Mouse (Mus musculus): ENCODE results near the gene Celsr2.

The Celsr2 gene

GRCm38 (mm10) chr3:108414857-108415830 lies at the start of gene Celsr2:
TSS of gene Celsr2 (minus strand) at chr3:108415552.
- DNase-seq (ENCODE audit: low spot score in 2 of 2): no peak

DNA sequence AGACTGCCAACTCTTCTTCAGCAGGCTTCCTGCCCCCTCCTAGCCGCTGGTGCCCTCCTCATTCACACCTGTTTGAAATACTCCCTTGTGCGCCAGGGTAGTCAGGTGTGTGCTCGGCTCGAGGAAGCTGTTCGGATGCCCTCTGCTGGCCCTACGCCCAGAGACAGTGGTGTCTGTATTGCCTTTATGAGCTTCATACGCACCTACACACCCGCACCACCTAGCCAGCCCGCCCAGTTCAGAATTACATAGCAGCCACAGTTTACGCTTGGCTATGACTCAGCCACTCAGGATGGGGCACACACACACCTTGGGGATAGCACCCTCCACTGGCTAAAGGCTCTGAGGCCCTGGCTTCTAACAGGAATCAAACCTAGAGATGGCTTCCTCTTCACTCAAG lies 43.5 kb upstream of the Celsr2 start:
- peak; percentile 13 to 34 for DNase-seq (ENCODE audit: low spot score in 2 of 2)

GRCm38 (mm10) chr3:108458380-108458779 lies 43.0 kb upstream of the Celsr2 start:
- no peak for DNase-seq (ENCODE audit: low spot score in 2 of 2)

DNA sequence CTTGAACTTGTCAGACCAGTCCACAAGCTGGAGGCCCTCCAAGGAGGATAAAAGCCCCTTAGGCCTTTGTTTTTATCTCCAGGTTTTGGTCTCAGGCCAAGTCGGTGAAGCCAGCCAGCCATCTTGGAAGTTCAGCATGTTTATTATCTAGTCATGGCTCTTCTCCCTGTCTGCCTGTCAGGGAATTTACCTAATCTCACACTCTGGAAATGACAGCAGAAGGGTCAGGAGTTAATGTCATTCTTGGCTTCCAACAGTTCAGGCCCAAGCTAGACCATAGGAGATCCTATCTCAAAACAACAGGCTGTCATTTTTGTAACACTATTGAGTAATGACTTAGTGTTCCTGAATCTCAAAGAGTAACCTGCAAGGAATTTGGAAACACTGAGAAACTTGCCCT lies 38.8 kb upstream of the Celsr2 start:
- no peak for DNase-seq (ENCODE audit: low spot score in 2 of 2)

DNA sequence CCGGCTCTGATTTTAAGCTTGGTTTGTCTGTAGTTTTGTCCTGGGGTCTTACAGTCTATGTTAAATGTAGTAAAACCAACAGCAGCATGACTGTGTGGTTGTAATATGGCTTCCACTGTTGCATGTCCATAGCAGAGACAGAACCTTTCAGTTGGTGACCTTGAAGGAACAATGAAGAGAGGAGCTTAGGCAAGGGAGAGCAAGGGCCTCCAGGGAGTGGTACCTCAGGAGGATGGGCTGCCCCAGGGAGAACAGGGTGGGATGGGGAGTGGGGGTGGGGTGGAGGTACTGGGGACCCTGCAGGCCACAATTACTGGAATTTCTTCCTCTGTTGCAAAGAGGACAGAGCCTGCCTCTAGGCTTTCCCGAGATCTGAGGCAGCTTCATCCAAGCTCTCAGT lies 36.6 kb upstream of the Celsr2 start:
- DNase-seq (ENCODE audit: low spot score in 2 of 2): no peak

DNA sequence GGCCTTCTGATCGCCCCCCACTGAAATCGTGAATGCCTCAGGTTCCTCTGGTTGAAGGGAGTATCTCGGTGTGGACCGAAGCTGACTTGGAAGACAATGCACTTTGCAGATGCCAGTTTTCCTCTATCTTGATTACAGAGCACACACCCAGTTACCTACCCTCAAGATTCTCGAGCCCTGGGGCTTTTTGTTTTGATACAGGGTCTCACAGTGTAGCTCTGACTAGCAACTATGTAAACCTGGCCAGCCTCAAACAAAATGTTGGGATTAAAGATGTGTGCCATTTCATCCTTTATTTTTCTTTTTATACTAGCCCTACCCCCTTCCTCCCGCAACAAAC lies 30.0 kb upstream of the Celsr2 start:
- no peak for DNase-seq (ENCODE audit: low spot score in 2 of 2)

DNA sequence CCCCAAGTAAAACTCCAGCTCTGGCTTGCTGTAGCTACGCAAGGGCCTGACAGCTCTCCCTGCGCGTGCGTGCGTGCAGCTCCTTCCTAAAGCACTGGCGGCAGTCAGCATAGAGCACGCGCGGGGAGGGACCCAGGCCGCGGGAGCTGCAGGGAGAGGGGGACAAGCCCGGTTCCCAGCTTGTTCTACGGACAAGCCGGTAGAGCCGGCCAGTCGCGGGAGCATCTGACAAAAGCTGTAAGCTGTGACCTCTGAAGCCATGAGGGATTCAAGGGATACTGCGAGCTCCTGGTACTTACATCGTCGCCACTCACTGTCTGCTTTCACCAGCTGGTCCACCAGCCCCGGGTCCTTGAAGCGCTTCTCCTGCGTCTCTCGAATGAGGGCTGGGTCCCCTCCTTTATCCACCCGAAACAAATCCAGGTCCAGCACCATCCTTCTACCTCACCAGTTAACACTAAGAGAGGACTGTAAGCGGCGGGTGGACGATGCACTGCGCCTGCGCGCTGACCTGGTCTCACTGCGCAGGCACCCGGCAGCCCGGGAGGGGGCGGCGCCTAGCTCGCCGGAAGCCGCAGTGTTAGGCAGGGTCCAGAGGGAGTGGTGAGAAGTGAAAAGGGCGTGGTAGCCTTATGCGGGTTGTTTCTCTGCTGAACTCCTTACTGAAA lies 29.5 kb upstream of the Celsr2 start, which contains the start of gene Sars:
Gene Sars, minus strand, starts transcription at position 512 of the 668 bp plus-strand sequence.
- peak; percentile 87 for DNase-seq (ENCODE audit: low spot score in 2 of 2)

DNA sequence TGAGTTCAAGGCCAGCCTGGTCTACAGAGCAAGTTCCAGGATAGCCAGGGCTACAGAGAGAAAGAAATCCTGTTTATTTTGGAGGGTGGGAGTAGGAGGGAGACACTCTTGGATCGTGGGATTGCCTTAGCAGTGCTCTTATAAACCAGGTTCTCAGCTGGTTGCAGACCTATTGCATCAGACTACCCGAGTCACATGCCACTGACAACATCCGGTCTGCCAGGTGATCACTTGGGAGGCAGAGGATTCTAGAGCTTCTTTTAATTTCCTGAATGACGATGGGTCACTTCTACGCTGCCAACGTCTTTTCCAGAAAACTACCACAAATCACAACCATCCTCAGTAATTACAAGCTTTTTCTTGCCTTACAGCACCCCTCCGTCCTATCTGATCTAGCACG lies 28.7 kb upstream of the Celsr2 start:
- DNase-seq (ENCODE audit: low spot score in 2 of 2): peak; percentile 32 to 40

- DNase-seq (ENCODE audit: low spot score in 2 of 2): no peak
Observed at GRCm38 (mm10) chr3:108436380-108436714, 21.0 kb upstream of the Celsr2 start.

DNA sequence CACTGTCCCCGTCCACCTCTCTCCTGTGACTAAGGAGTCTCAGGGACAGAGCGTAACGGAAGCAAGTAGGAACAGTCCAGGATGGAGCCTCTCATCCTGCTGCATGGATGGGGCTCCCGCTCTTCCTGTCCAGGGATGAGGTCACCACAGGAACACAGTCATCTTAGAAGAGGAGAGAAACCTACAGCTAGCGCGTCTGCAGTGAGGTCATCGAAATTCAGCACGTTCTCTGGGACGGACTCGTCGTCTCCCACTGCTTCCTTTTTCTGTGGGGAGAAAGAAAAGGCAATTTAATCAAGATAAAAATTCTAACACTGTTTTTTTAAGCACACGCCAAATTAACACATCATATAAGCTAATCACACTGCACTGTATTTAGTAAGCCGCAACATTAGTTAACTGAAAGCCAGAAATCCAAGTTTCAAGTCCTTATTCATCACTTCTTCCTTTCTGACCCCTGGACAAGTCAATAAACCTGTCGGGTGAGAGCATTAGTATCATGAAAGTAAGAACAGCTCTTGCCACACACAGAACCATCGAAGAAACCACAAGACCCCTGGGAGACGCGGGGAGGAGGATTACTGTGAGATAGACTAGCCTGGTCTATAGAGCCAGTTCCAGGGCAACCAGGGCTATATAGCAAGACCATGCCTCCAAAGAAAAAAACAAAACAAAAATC lies 20.5 kb upstream of the Celsr2 start:
- no peak for DNase-seq (ENCODE audit: low spot score in 2 of 2)

DNA sequence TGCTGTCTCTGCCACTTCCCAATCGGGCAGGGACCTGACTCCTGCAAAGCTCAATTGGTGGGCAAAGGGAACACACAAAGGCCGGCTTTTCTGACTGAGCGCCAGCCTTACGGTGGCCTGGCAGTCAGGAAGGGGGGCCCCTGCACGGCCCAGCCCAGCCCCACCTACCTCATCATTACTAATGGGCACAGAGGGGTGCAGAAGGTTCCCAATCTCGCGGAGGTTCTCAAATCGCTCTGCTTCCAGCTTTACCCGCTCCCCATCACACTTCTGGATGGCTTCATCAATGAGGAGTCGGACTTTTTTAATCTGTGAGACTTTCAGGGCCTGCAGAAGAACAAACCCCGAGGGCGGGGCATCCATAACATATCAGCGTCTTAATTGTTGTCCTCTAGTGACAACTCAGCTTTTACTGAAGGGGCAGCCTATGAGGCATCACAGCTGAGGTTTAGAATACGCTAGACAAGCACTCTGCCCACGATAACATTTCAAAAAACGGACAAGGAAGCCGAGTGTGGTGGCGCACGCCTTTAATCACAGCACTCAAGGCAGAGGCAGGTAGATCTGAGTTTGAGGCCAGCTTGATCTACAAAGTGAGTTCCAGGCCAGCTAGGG lies 18.6 kb upstream of the Celsr2 start:
- no peak for DNase-seq (ENCODE audit: low spot score in 2 of 2)

- no peak for DNase-seq (ENCODE audit: low spot score in 2 of 2)
Observed at GRCm38 (mm10) chr3:108433188-108433880, 18.0 kb upstream of the Celsr2 start.

- DNase-seq (ENCODE audit: low spot score in 2 of 2): no peak
Observed at GRCm38 (mm10) chr3:108432542-108433187, 17.3 kb upstream of the Celsr2 start.

GRCm38 (mm10) chr3:108425624-108426018 lies 10.3 kb upstream of the Celsr2 start:
- no peak for DNase-seq (ENCODE audit: low spot score in 2 of 2)

DNA sequence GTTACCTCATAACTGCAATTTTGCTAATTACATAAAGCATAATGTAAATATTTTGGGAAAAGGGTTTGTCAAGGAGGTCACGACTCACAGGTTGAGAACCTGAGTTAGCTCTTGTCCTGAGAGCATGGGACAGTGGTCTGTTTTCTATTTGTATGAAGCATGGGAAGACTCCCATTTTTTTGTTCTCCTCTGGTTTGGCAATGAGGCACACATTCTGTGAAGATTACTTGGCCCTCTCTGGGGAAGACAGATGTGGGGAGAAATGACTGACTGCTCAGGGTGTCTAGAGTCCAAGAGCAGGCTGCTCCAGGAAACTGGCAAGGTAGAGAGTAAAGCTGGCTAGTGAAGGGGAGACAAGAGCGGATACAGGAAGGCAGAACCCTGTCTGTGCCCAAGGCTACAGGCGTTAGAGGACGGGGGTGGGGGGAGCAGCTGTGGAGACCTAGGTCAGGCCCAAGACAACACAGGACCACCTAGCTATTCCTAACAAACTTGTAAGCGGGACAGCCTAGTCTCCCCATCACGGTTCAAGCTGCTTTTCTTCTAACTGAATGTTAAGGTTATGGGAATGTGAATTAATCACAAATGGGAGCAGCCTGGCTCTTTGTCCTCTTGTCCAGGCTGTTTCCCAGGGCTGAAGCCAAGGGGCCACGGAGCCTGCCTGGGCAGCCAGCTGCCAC lies 9.7 kb upstream of the Celsr2 start:
- DNase-seq (ENCODE audit: low spot score in 2 of 2): no peak

DNA sequence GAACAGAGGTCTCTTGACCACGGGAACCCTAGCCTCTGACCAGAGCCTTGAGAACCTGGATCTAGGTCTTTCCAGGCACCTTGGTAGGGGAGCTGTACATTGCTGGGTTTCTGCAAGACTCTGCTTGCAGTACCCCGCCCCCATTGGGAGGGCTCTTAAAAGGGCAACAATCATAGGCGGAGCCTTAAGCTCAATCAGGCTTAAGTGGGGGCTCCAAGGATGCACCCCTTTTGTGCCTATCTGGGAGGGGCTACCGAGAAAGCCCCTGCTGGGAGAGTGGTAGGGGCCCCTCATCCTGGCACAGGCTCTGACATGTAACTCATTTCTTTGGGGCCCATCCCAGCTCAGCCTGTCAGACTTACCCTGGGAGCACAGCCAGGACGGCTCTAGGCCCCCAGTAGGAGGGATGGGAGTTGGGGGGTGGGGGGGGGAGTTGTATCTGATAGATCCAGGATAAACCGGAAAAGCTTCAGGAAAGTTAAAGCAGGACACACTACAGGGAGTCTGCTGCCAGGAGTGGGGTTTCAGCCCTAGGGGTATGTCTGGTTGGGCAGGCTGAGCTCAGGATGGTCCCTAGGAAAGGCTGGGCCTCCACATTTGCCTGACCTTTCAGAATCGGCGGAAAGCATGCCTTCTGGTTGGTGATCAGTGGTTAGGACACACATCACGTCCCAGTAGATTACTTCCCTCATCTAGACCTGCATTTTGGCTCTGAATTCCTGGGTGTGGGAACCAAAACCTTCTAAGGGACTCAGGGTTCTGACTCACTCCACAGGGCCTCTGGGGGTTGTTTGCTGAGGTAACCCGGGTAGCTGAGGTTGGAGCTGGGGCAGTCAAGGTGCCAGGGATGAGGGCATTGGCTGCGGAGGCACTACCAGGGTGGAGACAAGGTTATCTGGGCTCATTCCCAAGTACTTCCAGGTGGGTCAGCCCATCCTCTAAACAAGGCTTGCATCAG lies 8.8 kb upstream of the Celsr2 start:
- no peak for DNase-seq (ENCODE audit: low spot score in 2 of 2)

DNA sequence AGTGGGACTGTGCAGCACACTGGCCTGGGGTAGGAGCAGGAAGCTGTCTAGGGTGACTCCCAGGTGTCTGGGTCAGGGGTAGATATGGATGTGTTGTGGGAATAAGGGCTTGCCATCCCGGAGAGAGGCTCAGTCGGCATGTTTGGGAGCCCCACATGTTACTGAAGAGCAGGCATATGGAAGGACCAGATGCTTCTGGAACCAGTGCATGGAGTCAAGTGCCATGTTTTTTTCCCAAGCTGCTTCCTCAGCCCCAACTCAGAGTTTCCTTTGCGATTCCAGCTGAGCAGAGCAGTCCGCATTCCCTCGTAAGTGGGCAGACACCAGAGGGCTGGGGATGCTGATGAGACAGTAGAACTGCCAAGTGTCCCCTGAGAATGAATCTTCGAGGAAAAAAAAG lies 7.7 kb upstream of the Celsr2 start:
- DNase-seq (ENCODE audit: low spot score in 2 of 2): no peak

DNA sequence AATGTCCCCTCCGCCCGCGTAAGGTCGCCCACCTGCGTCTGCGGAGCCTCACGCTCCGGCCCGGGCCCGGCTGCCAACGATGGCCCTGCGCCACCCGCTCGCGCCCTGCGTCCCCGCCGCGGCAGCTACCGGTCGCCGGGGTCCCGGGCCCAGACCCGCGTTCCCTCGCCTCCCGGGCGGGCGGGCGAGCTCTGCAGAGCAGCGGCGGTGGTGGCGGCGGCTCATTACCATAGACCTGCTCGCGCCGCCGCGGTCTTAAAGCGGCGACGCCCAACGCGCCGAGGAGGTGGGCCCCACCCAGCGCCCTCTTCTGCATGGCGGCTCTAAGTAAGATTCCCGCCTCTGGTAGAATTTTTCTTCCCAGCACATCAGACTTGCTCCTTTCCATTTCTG lies 475 bp upstream of the Celsr2 start:
- DNase-seq (ENCODE audit: low spot score in 2 of 2): peak; percentile 48 to 58

- no peak for DNase-seq (ENCODE audit: low spot score in 2 of 2)
Observed at GRCm38 (mm10) chr3:108413634-108414360, 1.6 kb downstream of the Celsr2 start.

Data from spleen, postnatal 14 days (tissue).